Mouse (Mus musculus) bone marrow macrophage, adult 2 months (primary cell): Measurements from ENCODE around the gene Vopp1. TPM values are rescaled to one million over a fixed set of nuclear protein-coding genes. Genes with fewer than 3 reads are reported as not detected.

Experiments used
- H3K27ac ChIP-seq: 2 replicates; pipeline ENCODE4 v1.5.1; 2012; ENCODE audit warnings: low read depth, low read length; ENCODE audit not compliant: insufficient read depth
- H3K4me1 ChIP-seq: 2 replicates; pipeline ENCODE4 v1.6.1; 2012; ENCODE audit warnings: low read length; ENCODE audit not compliant: control insufficient read depth, insufficient read depth
- H3K4me3 ChIP-seq: 2 replicates; pipeline ENCODE4 v1.5.1; 2012; ENCODE audit warnings: mild to moderate bottlenecking, low read length, moderate library complexity; ENCODE audit not compliant: insufficient read depth
- CTCF ChIP-seq: IDR thresholded peaks from 2 replicates; pipeline ENCODE4 v1.5.1; 2012; ENCODE audit warnings: low read depth, mild to moderate bottlenecking, low read length, moderate library complexity
- POLR2A ChIP-seq: IDR thresholded peaks from 2 replicates; pipeline ENCODE4 v1.6.1; 2012; ENCODE audit warnings: mild to moderate bottlenecking, low read depth, low read length, borderline replicate concordance
- polyA plus RNA-seq: library from polyadenylated mRNA; stranded (reverse); fragments of >200 nt; gene quantifications from 2 replicates; pipeline ENCODE4 v1.2.4, GENCODE M21; 2012; ENCODE audit not compliant: missing spikeins, insufficient read depth, insufficient read length

Vopp1 gene
- polyA plus RNA-seq, 1 experiment, result 17.0 TPM

- TF ChIP-seq CTCF, result no peak
- no peak for TF ChIP-seq POLR2A
- Histone ChIP-seq H3K4me3 (no peak overlapping the region), H3K4me1 (peaks cover 12% of the 10 kb centered on the region), H3K27ac (no peak overlapping the region)
Observed at GRCm38 (mm10) chr6:57706721-57707120, 118.2 kb downstream of the Vopp1 start.

GRCm38 (mm10) chr6:57703703-57704102, 121.3 kb downstream of the Vopp1 start:
- peak overlapping the region; percentile 89 for H3K27ac ChIP-seq
- H3K4me1 ChIP-seq, result peaks cover 11% of the 10 kb centered on the region
- TF ChIP-seq POLR2A (no peak), CTCF (no peak)
- H3K4me3 ChIP-seq, result peak overlapping the region; percentile 88

GRCm38 (mm10) chr6:57702743-57703499, 122.0 kb downstream of the Vopp1 start:
- TF ChIP-seq POLR2A, result no peak; the same call in 1 of the 2 replicates
- no peak for TF ChIP-seq CTCF
- peaks cover 9% of the 10 kb centered on the region for H3K4me1 ChIP-seq
- H3K4me3 ChIP-seq, result peak overlapping the region; percentile 88
- H3K27ac ChIP-seq, result peak overlapping the region; percentile 89

- H3K27ac ChIP-seq, result peak within 1 kb of the TSS; percentile 89
- no peak for TF ChIP-seq CTCF
- TF ChIP-seq POLR2A, result no peak
- H3K4me1 ChIP-seq, result peaks cover 7% of the 10 kb centered on the region
- H3K4me3 ChIP-seq, result peak within 1 kb of the TSS; percentile 88
Observed at GRCm38 (mm10) chr6:57702376-57702742, 122.6 kb downstream of the Vopp1 start, which contains the start of gene Lancl2. Gene Lancl2, plus strand, starts transcription at chr6:57702540.

- Histone ChIP-seq H3K4me3 (no peak overlapping the region), H3K27ac (no peak overlapping the region), H3K4me1 (peaks cover 5% of the 10 kb centered on the region)
- no peak for TF ChIP-seq POLR2A
Observed at GRCm38 (mm10) chr6:57701686-57702085, 123.3 kb downstream of the Vopp1 start.

- Histone ChIP-seq H3K4me3 (no peak overlapping the region), H3K27ac (no peak overlapping the region), H3K4me1 (peaks cover 2% of the 10 kb centered on the region; the same call in 1 of the 2 replicates)
- TF ChIP-seq CTCF (no peak), POLR2A (no peak)
Observed at GRCm38 (mm10) chr6:57693116-57693515, 131.8 kb downstream of the Vopp1 start.

GRCm38 (mm10) chr6:57691467-57692261, 133.3 kb downstream of the Vopp1 start, which contains the start of gene Pyurf:
Gene Pyurf, minus strand, starts transcription at chr6:57692078.
- Histone ChIP-seq H3K27ac (peak within 1 kb of the TSS; percentile 93), H3K4me1 (peaks cover 2% of the 10 kb centered on the region; the same call in 1 of the 2 replicates), H3K4me3 (peak within 1 kb of the TSS; percentile 95)
- TF ChIP-seq POLR2A, result no peak
- no peak for TF ChIP-seq CTCF

GRCm38 (mm10) chr6:57684156-57684555, 140.8 kb downstream of the Vopp1 start:
- H3K4me3 ChIP-seq, result no peak overlapping the region
- no peaks in the 10 kb centered on the region for H3K4me1 ChIP-seq
- TF ChIP-seq POLR2A (no peak), CTCF (no peak)
- no peak overlapping the region for H3K27ac ChIP-seq

Other genes with a start within 250 kb of the Vopp1 start
- gene Herc6, start 244.2 kb downstream of the Vopp1 start, polyA plus RNA-seq, result 37.9 and 53.1 TPM in 2 replicates
- gene Pyurf, start 133.1 kb downstream of the Vopp1 start, polyA plus RNA-seq, result 3.6 and 3.9 TPM in 2 replicates
- gene Lancl2, start 122.6 kb downstream of the Vopp1 start, polyA plus RNA-seq, result 13.8 and 15.8 TPM in 2 replicates
- gene Vmn1r21, start 25.2 kb upstream of the Vopp1 start, polyA plus RNA-seq, result not detected in 2 replicates
- not detected in 2 replicates for gene Vmn1r22, start 82.9 kb upstream of the Vopp1 start, polyA plus RNA-seq
- not detected in 2 replicates for gene Vmn1r23, start 101.7 kb upstream of the Vopp1 start, polyA plus RNA-seq
- gene Vmn1r24, start 136.3 kb upstream of the Vopp1 start, polyA plus RNA-seq, result not detected in 2 replicates
- gene Vmn1r25, start 155.7 kb upstream of the Vopp1 start, polyA plus RNA-seq, result not detected in 2 replicates
- gene Vmn1r26, start 190.0 kb upstream of the Vopp1 start, polyA plus RNA-seq, result not detected in 2 replicates